Mouse (Mus musculus): ENCODE data around the gene Ciart.

- TF ChIP-seq EP300 (IDR thresholded peaks at IDR 0.05; ENCODE audit: low read depth) (no peak), CTCF (IDR thresholded peaks at IDR 0.05; ENCODE audit: low read depth) (no peak)
Observed at GRCm38 (mm10) chr3:95928261-95928657, 46.2 kb upstream of the Ciart start.
